In genomic region chr2:83883850-83884420, GRCm38 (mm10) we compare ENCODE assay signal across 26 mouse cellular contexts. TPM values are rescaled to one million over a fixed set of nuclear protein-coding genes. Genes with fewer than 3 reads are reported as not detected.
A peak's percentile ranks its signal among the peaks of the same experiment; 100 is the strongest.
DNase-seq lines count a peak whose midpoint lies in the region; ATAC-seq and TF ChIP-seq lines count a peak whose summit lies in the region.
"Had no signal": no experiment of that assay in that cellular context is flagged by ENCODE, and none has a peak within 500 bp of the region (broad histone marks: within the 10 kb centered on the region; RNA-seq: fewer than 3 reads in every experiment).

No protein-coding gene starts in this region.

- no peak overlapping the region for H3K27ac ChIP-seq in liver, adult 2 months (replicated peaks; ENCODE audit: insufficient read depth, low read depth, low read length)
- H3K27ac ChIP-seq in liver, embryonic 12.5 days = no peak overlapping the region
- H3K27ac ChIP-seq: embryonic facial prominence, embryonic 13.5 days; forebrain, embryonic 13.5 days; heart, embryonic 13.5 days; hindbrain, embryonic 15.5 days had no signal

- no peak for ATAC-seq in liver, embryonic 12.5 days
- ATAC-seq: activated CD4-positive, CD25-positive, alpha-beta regulatory T cell, adult 4 months; forebrain, embryonic 13.5 days; forebrain, postnatal 0 days; Patski had no signal

- no peak for TF ChIP-seq CTCF in liver, adult 2 months (IDR thresholded peaks at IDR 0.05; ENCODE audit: low read depth, low read length)

- H3K36me3 ChIP-seq in liver, adult 2 months (ENCODE audit: control insufficient read depth, insufficient read depth, low read length) = no peaks in the 10 kb centered on the region
- no peaks in the 10 kb centered on the region for H3K36me3 ChIP-seq in liver, embryonic 12.5 days

- no peak overlapping the region for H3K4me2 ChIP-seq in liver, embryonic 12.5 days
- H3K4me2 ChIP-seq: embryonic facial prominence, embryonic 13.5 days; forebrain, embryonic 13.5 days; heart, embryonic 13.5 days; hindbrain, embryonic 15.5 days had no signal

- H3K27me3 ChIP-seq in liver, adult 2 months (ENCODE audit: control insufficient read depth, insufficient read depth, low read length) = no peaks in the 10 kb centered on the region
- H3K27me3 ChIP-seq in liver, embryonic 12.5 days (replicated peaks) = no peaks in the 10 kb centered on the region
- H3K27me3 ChIP-seq: embryonic facial prominence, embryonic 13.5 days; forebrain, embryonic 13.5 days; heart, embryonic 13.5 days; hindbrain, embryonic 15.5 days had no signal

- TF ChIP-seq POLR2A in liver, adult 2 months (IDR thresholded peaks at IDR 0.05; ENCODE audit: extremely low read depth, insufficient read depth, low read length) = no peak

- 76% methylated on average over 6 of the region's 6 CpGs for WGBS in liver, adult 2 months
- WGBS in liver, embryonic 12.5 days (ENCODE audit: insufficient replicate concordance) = 59% methylated on average over 6 of the region's 6 CpGs

- no peaks in the 10 kb centered on the region for H3K9me3 ChIP-seq in liver, embryonic 12.5 days (replicated peaks)
- H3K9me3 ChIP-seq: embryonic facial prominence, embryonic 13.5 days; forebrain, embryonic 13.5 days; heart, embryonic 13.5 days; hindbrain, embryonic 15.5 days had no signal

- H3K79me2 ChIP-seq in liver, adult 2 months (ENCODE audit: control insufficient read depth, insufficient read depth, low read length) = no peaks in the 10 kb centered on the region

- no peak overlapping the region for H3K9ac ChIP-seq in liver, adult 2 months (ENCODE audit: low read depth, low read length)
- no peak overlapping the region for H3K9ac ChIP-seq in liver, embryonic 12.5 days
- H3K9ac ChIP-seq: embryonic facial prominence, embryonic 13.5 days; forebrain, embryonic 13.5 days; forebrain, postnatal 0 days; heart, embryonic 13.5 days; hindbrain, embryonic 15.5 days had no signal

- no peaks in the 10 kb centered on the region for H3K4me1 ChIP-seq in liver, adult 2 months (ENCODE audit: control insufficient read depth, insufficient read depth, low read length)
- no peaks in the 10 kb centered on the region for H3K4me1 ChIP-seq in liver, embryonic 12.5 days
- H3K4me1 ChIP-seq: embryonic facial prominence, embryonic 13.5 days; forebrain, embryonic 13.5 days; heart, embryonic 13.5 days; hindbrain, embryonic 15.5 days had no signal

- H3K4me3 ChIP-seq in liver, adult 2 months (ENCODE audit: insufficient read depth, low read depth, low read length) = no peak overlapping the region
- H3K4me3 ChIP-seq in liver, embryonic 12.5 days = no peak overlapping the region
- H3K4me3 ChIP-seq: embryonic facial prominence, embryonic 13.5 days; forebrain, embryonic 13.5 days; heart, embryonic 13.5 days; hindbrain, embryonic 15.5 days had no signal

- DNase-seq in cerebellum, adult 11-12 months = peak; percentile 12
- DNase-seq in cerebellum, adult 11 months = no peak
- DNase-seq in kidney, adult 11 months = peak; percentile 10
- no peak for DNase-seq in kidney, postnatal 14 days
- peak; percentile 7 for DNase-seq in liver, adult 2 months (ENCODE audit: extremely low read depth, low read depth, low spot score)
- peak; percentile 1 for DNase-seq in 3T3-L1 (ENCODE audit: low read depth, low spot score)
- no peak for DNase-seq in embryo, embryonic 10 days (ENCODE audit: low spot score)
- DNase-seq: adrenal gland, adult 2 months; adrenal gland, postnatal 25 days; forebrain, postnatal 0 days; gastrocnemius, postnatal 36 days; heart, adult 11 months; heart, postnatal 36 days had no signal

RNA-seq across cellular contexts. Expression of gene Zswim2, which starts 57.1 kb away (rescaled TPM):
- total RNA-seq in liver, adult 2 months (2014; rRNA removed) = not detected in 2 replicates
- polyA plus RNA-seq in liver, adult 2 months (2012; rRNA removed) = not detected in 2 replicates
- not detected in 2 replicates for polyA plus RNA-seq in liver, embryonic 12.5 days (2016; fragmentation: Nextera tagmentation; extraction: Ambion mirVana)
- total RNA-seq: adrenal gland, adult 2 months; adrenal gland, postnatal 25 days; gastrocnemius, adult 8-10 months; gastrocnemius, postnatal 36 days; heart, postnatal 36 days; MEL had no signal
- polyA plus RNA-seq: activated CD4-positive, CD25-positive, alpha-beta regulatory T cell, adult 4 months; adrenal gland, adult 2 months; C2C12; cortical plate, adult 2 months; embryonic facial prominence, embryonic 13.5 days; forebrain, embryonic 13.5 days; forebrain, postnatal 0 days; heart, embryonic 13.5 days; heart, postnatal 0 days; hindbrain, embryonic 11.5 days; hindbrain, embryonic 15.5 days; Patski had no signal

Comparison
In these comparisons a context has a peak if more than half of its experiments do, and no peak if none do; other contexts are left out.
1. DNase-seq: peak in cerebellum, adult 11-12 months (single experiment), kidney, adult 11 months (single experiment), liver, adult 2 months (single experiment) and 3T3-L1 (single experiment); none in cerebellum, adult 11 months (single experiment), kidney, postnatal 14 days (single experiment) and embryo, embryonic 10 days (single experiment).